Mouse (Mus musculus) A20 (cell line): ENCODE measurements around the gene Aacs.
A peak's percentile ranks its signal among the peaks of the same experiment; 100 is the strongest.
"Not testable (repeated sequence)": the region's sequence is repeated elsewhere in the genome, so short reads cannot be mapped to it uniquely, and the experiment has no call there.

Source experiments
- DNase-seq: peaks from one replicate; pipeline ENCODE4 v3.0.0-alpha.2; 2011; ENCODE audit warnings: low read depth, low spot score

The Aacs gene

GRCm38 (mm10) chr5:125465701-125466106 lies 9.9 kb upstream of the Aacs start:
- DNase-seq = peak; percentile 100

- DNase-seq = no peak
These were observed 9.1 kb upstream of the Aacs start for GRCm38 (mm10) chr5:125466483-125466882.

GRCm38 (mm10) chr5:125467261-125467660 lies 8.4 kb upstream of the Aacs start:
- no peak for DNase-seq

GRCm38 (mm10) chr5:125470713-125471112 lies 4.9 kb upstream of the Aacs start:
- no peak for DNase-seq

- no peak for DNase-seq
These were observed 2.7 kb upstream of the Aacs start for GRCm38 (mm10) chr5:125472796-125473475.

GRCm38 (mm10) chr5:125475030-125475429 lies 584 bp upstream of the Aacs start:
- DNase-seq = no peak

- no peak for DNase-seq
These were observed 642 bp downstream of the Aacs start for GRCm38 (mm10) chr5:125476286-125476625.

GRCm38 (mm10) chr5:125476799-125477198 lies 1.2 kb downstream of the Aacs start:
- DNase-seq = no peak

GRCm38 (mm10) chr5:125477533-125477932 lies 1.9 kb downstream of the Aacs start:
- DNase-seq = no peak

- DNase-seq = no peak
These were observed 2.4 kb downstream of the Aacs start for GRCm38 (mm10) chr5:125478037-125478436.

GRCm38 (mm10) chr5:125479376-125479775 lies 3.8 kb downstream of the Aacs start:
- no peak for DNase-seq

- DNase-seq = no peak
These were observed 5.0 kb downstream of the Aacs start for GRCm38 (mm10) chr5:125480434-125481231.

- no peak for DNase-seq
These were observed 6.9 kb downstream of the Aacs start for GRCm38 (mm10) chr5:125482474-125482873.

GRCm38 (mm10) chr5:125483712-125484611 lies 8.3 kb downstream of the Aacs start:
- peak; percentile 70 for DNase-seq

GRCm38 (mm10) chr5:125485031-125485778 lies 9.6 kb downstream of the Aacs start:
- DNase-seq = peak; percentile 88

GRCm38 (mm10) chr5:125486088-125486487 lies 10.5 kb downstream of the Aacs start:
- no peak for DNase-seq

- peak; percentile 96 for DNase-seq
These were observed 11.9 kb downstream of the Aacs start for GRCm38 (mm10) chr5:125487375-125488115.

GRCm38 (mm10) chr5:125488116-125488455 lies 12.5 kb downstream of the Aacs start:
- DNase-seq = peak; percentile 85

- DNase-seq = not testable (repeated sequence)
These were observed 13.3 kb downstream of the Aacs start for GRCm38 (mm10) chr5:125488953-125489352.

GRCm38 (mm10) chr5:125491107-125491506 lies 15.5 kb downstream of the Aacs start:
- DNase-seq = no peak
